Mouse (Mus musculus) hindbrain, embryonic 11.5 days (tissue): ENCODE results near the gene Tprn. TPM values are rescaled to one million over a fixed set of nuclear protein-coding genes. Genes with fewer than 3 reads are reported as not detected.

Experiments
- ATAC-seq: fragments of 200-750 bp; cut with Nextera tagmentation; 2 replicates; pipeline ENCODE4 v1.8.0; 2017; ENCODE audit warnings: mild to moderate bottlenecking, moderate TSS enrichment, moderate library complexity; ENCODE audit not compliant: low FRiP score
- DNase-seq: peaks from one replicate; pipeline ENCODE4 v3.0.0-alpha.2; 2015; ENCODE audit warnings: low spot score
- H3K27ac ChIP-seq: fragments of 300-500 bp; sonication (generic); 2 replicates; pipeline ENCODE4 v1.5.1; 2014; ENCODE audit warnings: mild to moderate bottlenecking, low read depth, low read length
- H3K27me3 ChIP-seq: fragments of 300-500 bp; sonication (generic); 2 replicates; pipeline ENCODE4 v1.6.1; 2014; ENCODE audit warnings: mild to moderate bottlenecking, low read length, moderate library complexity, mixed read lengths; ENCODE audit not compliant: control insufficient read depth, insufficient read depth
- H3K36me3 ChIP-seq: fragments of 300-500 bp; sonication (generic); 2 replicates; pipeline ENCODE4 v1.6.1; 2014; ENCODE audit warnings: mild to moderate bottlenecking, low read length, moderate library complexity, mixed read lengths; ENCODE audit not compliant: control insufficient read depth, insufficient read depth
- H3K4me1 ChIP-seq: fragments of 300-500 bp; sonication (generic); replicated peaks from 2 replicates; pipeline ENCODE4 v1.6.1; 2014; ENCODE audit warnings: low read length, mixed read lengths; ENCODE audit not compliant: control insufficient read depth, insufficient read depth
- H3K4me2 ChIP-seq: fragments of 300-500 bp; sonication (generic); replicated peaks from 2 replicates; pipeline ENCODE4 v1.6.1; 2014; ENCODE audit warnings: mild to moderate bottlenecking, low read depth, low read length
- H3K4me3 ChIP-seq: fragments of 300-500 bp; sonication (generic); 2 replicates; pipeline ENCODE4 v1.5.1; 2014; ENCODE audit warnings: low read depth, low read length
- H3K9ac ChIP-seq: fragments of 300-500 bp; sonication (generic); 2 replicates; pipeline ENCODE4 v1.6.1; 2014; ENCODE audit warnings: low read depth, low read length
- H3K9me3 ChIP-seq: fragments of 300-500 bp; sonication (generic); 2 replicates; pipeline ENCODE4 v1.6.1; 2016; ENCODE audit warnings: low read length; ENCODE audit not compliant: control insufficient read depth
- WGBS: fragments of 180-500 bp; shearing (Covaris S2); extraction: QIAGEN DNeasy Blood & Tissue Kit; methylation state at CpG from one replicate; pipeline ENCODE4 v1.1.7; 2014; 5-methylcytosine and 5-hydroxymethylcytosine counted together
- polyA plus RNA-seq: library from polyadenylated mRNA; unstranded; fragments of >200 nt; fragmentation: Nextera tagmentation; extraction: Ambion mirVana; gene quantifications from 2 replicates; pipeline ENCODE4 v1.2.1, GENCODE M21; 2014

The Tprn gene
- 4.0 and 4.5 TPM in 2 replicates for polyA plus RNA-seq

- no peaks in the 10 kb centered on the region for H3K36me3 ChIP-seq
- under 1% methylated on average over 39 of the region's 39 CpGs for WGBS
- DNase-seq, result peak; percentile 93
Observed at GRCm38 (mm10) chr2:25262291-25262767, at the start of gene Tprn. Tprn (plus strand) TSS chr2:25262618.

GRCm38 (mm10) chr2:25213266-25213865 is 49.1 kb upstream of the Tprn start:
- no peak for ATAC-seq
- no peak overlapping the region for H3K4me3 ChIP-seq
- 67% methylated on average over 23 of the region's 23 CpGs for WGBS
- no peak overlapping the region for H3K4me2 ChIP-seq
- no peaks in the 10 kb centered on the region for H3K36me3 ChIP-seq
- no peak overlapping the region for H3K9ac ChIP-seq
- H3K27me3 ChIP-seq, result no peaks in the 10 kb centered on the region
- no peak overlapping the region for H3K27ac ChIP-seq
- H3K4me1 ChIP-seq, result peaks cover 6% of the 10 kb centered on the region; the same call in 1 of the 2 replicates
- no peaks in the 10 kb centered on the region for H3K9me3 ChIP-seq
- DNase-seq, result no peak

More at GRCm38 (mm10) chr2:25262291-25262767, at the start of gene Tprn:
- ATAC-seq, result peak; percentile 99
- Histone ChIP-seq H3K4me1 (peaks cover 12% of the 10 kb centered on the region), H3K9ac (peak within 1 kb of the TSS; percentile 60), H3K27ac (peak within 1 kb of the TSS; percentile 36; the same call in 1 of the 2 replicates), H3K4me3 (peak within 1 kb of the TSS; percentile 77), H3K4me2 (peak within 1 kb of the TSS; percentile 99), H3K27me3 (peaks cover 13% of the 10 kb centered on the region), H3K9me3 (no peaks in the 10 kb centered on the region)

- no peaks in the 10 kb centered on the region for H3K9me3 ChIP-seq
Observed at GRCm38 (mm10) chr2:25214444-25214843, 48.0 kb upstream of the Tprn start, which contains the start of gene Stpg3. Stpg3 (minus strand) TSS chr2:25214637.

GRCm38 (mm10) chr2:25217666-25218065 is 44.8 kb upstream of the Tprn start:
- ATAC-seq (no peak), DNase-seq (no peak)
- no peak overlapping the region for H3K27ac ChIP-seq
- no peaks in the 10 kb centered on the region for H3K27me3 ChIP-seq
- no peaks in the 10 kb centered on the region for H3K9me3 ChIP-seq
- H3K4me1 ChIP-seq, result no peaks in the 10 kb centered on the region
- H3K4me3 ChIP-seq, result no peak overlapping the region
- no peaks in the 10 kb centered on the region for H3K36me3 ChIP-seq
- WGBS, result 68% methylated on average over 2 of the region's 2 CpGs
- no peak overlapping the region for H3K4me2 ChIP-seq
- H3K9ac ChIP-seq, result no peak overlapping the region

More at GRCm38 (mm10) chr2:25214444-25214843, 48.0 kb upstream of the Tprn start, which contains the start of gene Stpg3:
- no peak for DNase-seq
- no peak within 1 kb of the TSS for H3K4me3 ChIP-seq
- WGBS, result 67% methylated on average over 3 of the region's 3 CpGs
- ATAC-seq, result no peak
- no peaks in the 10 kb centered on the region for H3K36me3 ChIP-seq
- H3K27ac ChIP-seq, result no peak within 1 kb of the TSS
- peaks cover 6% of the 10 kb centered on the region; the same call in 1 of the 2 replicates for H3K4me1 ChIP-seq
- no peak within 1 kb of the TSS for H3K4me2 ChIP-seq
- no peaks in the 10 kb centered on the region for H3K27me3 ChIP-seq
- no peak within 1 kb of the TSS for H3K9ac ChIP-seq

- no peaks in the 10 kb centered on the region for H3K9me3 ChIP-seq
- no peak within 1 kb of the TSS for H3K27ac ChIP-seq
- no peak within 1 kb of the TSS for H3K9ac ChIP-seq
Observed at GRCm38 (mm10) chr2:25218445-25218844, 44.0 kb upstream of the Tprn start, which contains the start of gene Fam166a. Fam166a (plus strand) TSS chr2:25218745.

GRCm38 (mm10) chr2:25221331-25221772 is 41.1 kb upstream of the Tprn start:
- H3K9ac ChIP-seq, result no peak overlapping the region
- no peak overlapping the region for H3K27ac ChIP-seq
- H3K36me3 ChIP-seq, result no peaks in the 10 kb centered on the region
- ATAC-seq (no peak), DNase-seq (no peak)
- 80% methylated on average over 5 of the region's 5 CpGs for WGBS
- no peak overlapping the region for H3K4me2 ChIP-seq
- H3K27me3 ChIP-seq, result no peaks in the 10 kb centered on the region
- H3K9me3 ChIP-seq, result no peaks in the 10 kb centered on the region
- no peak overlapping the region for H3K4me3 ChIP-seq
- peaks cover 2% of the 10 kb centered on the region; the same call in 1 of the 2 replicates for H3K4me1 ChIP-seq

More at GRCm38 (mm10) chr2:25218445-25218844, 44.0 kb upstream of the Tprn start, which contains the start of gene Fam166a:
- no peaks in the 10 kb centered on the region for H3K36me3 ChIP-seq
- H3K27me3 ChIP-seq, result no peaks in the 10 kb centered on the region
- ATAC-seq, result no peak
- no peaks in the 10 kb centered on the region for H3K4me1 ChIP-seq
- H3K4me3 ChIP-seq, result no peak within 1 kb of the TSS
- no peak within 1 kb of the TSS for H3K4me2 ChIP-seq
- no peak for DNase-seq

GRCm38 (mm10) chr2:25223681-25224491 is 38.5 kb upstream of the Tprn start:
- Histone ChIP-seq H3K4me3 (peak overlapping the region; percentile 85), H3K27me3 (no peaks in the 10 kb centered on the region), H3K36me3 (no peaks in the 10 kb centered on the region), H3K4me2 (peak overlapping the region; percentile 92), H3K4me1 (peaks cover 5% of the 10 kb centered on the region; the same call in 1 of the 2 replicates), H3K9ac (peak overlapping the region; percentile 83), H3K27ac (peak overlapping the region; percentile 85), H3K9me3 (no peaks in the 10 kb centered on the region)
- peak; percentile 39 for ATAC-seq
- DNase-seq, result no peak
- WGBS, result 2% methylated on average over 53 of the region's 53 CpGs

- no peaks in the 10 kb centered on the region for H3K27me3 ChIP-seq
- no peaks in the 10 kb centered on the region for H3K9me3 ChIP-seq
- ATAC-seq (no peak), DNase-seq (no peak)
- H3K4me1 ChIP-seq, result peaks cover 5% of the 10 kb centered on the region; the same call in 1 of the 2 replicates
- 0% methylated on average over 17 of the region's 17 CpGs for WGBS
- peak within 1 kb of the TSS; percentile 85 for H3K4me3 ChIP-seq
- peak within 1 kb of the TSS; percentile 83 for H3K9ac ChIP-seq
- no peaks in the 10 kb centered on the region for H3K36me3 ChIP-seq
- peak within 1 kb of the TSS; percentile 94 for H3K27ac ChIP-seq
- peak within 1 kb of the TSS; percentile 92 for H3K4me2 ChIP-seq
Observed at GRCm38 (mm10) chr2:25224492-25224765, 38.0 kb upstream of the Tprn start, which contains the start of gene Tubb4b. Tubb4b (minus strand) TSS chr2:25224702.
